Mouse (Mus musculus) kidney, adult 8-10 months (tissue): Measurements from ENCODE around the gene Adamts8.
A peak's percentile ranks its signal among the peaks of the same experiment; 100 is the strongest.

Experiments
- DNase-seq, 2 experiments: peaks; one replicate each; pipeline ENCODE4 v3.0.0; 2022

The Adamts8 gene

DNA sequence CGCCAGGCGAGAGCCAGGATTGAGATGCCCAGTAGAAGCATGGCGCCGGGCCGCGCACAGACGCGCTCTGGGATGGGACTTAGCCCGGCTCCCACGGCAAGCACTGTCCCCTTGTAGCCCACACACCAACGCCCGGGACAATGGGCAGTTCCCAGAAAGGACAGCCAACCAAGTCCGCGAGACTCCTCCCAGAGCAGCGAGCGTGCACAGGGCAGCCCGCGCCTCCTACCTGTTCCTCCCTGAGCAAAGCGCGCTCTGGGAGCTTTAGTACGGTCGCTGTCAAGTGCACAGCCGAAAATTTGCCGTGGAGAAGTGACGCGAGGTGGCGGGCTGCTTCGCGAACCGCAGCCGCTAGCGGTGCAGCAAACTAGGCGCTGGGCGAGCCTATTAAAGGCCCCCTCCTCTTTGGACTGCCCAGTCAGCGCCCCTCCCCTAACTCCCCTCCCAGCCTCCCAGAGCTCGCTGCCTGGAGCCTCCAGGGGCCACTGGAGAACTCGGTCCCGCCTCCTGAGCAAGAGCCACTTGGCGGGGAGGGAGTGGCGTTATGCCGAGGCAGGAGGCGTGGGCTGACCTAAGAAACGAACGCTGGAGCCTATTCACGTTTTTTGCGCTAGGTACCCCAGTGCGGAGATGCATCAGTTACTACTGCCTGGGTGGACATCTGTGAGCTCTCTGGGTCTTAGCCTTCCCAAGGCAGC lies 20.0 kb upstream of the Adamts8 start, which contains the start of gene Adamts15:
TSS of gene Adamts15 (minus strand) at position 256 of the 698 bp plus-strand sequence.
- peak; percentile 66 to 76 for DNase-seq

DNA sequence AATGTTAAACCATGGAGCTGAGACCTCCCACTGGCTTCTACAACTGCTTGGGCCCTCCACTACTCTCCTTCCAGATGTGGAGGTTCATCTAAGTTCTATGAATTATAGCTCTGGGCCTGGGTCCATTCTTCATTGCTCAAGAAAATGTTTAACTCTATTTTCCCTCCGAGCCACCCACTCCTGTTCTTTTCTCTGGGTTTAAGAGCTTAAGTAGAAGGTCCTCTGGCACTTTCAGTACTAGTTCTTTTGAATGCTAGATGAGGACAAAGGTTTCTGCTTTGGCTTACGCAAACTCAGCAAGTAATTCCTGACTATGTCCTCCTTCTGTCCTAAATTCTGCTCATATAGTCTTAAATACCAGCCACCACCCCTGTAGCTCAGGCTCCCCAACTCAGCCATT lies 13.6 kb upstream of the Adamts8 start:
- DNase-seq: no peak

DNA sequence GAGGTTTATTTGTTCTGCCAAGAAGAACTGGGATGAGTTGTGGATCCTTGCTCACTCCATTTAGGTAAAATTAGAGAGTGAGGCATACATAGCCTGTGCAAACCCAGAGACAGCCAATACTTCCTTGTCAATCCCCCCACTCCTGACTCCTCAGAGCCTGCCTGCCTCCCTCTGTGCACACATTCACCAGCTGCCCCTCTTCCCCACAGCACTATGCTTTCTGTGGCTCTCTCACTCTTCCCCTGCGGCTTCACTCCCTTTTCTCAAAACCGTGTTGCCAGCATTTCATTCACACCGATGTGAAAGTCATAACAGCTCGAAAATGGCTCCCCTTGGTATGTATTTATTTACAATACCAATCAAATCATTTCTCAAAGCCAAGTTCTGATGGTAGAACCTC lies 10.0 kb upstream of the Adamts8 start:
- no peak for DNase-seq

DNA sequence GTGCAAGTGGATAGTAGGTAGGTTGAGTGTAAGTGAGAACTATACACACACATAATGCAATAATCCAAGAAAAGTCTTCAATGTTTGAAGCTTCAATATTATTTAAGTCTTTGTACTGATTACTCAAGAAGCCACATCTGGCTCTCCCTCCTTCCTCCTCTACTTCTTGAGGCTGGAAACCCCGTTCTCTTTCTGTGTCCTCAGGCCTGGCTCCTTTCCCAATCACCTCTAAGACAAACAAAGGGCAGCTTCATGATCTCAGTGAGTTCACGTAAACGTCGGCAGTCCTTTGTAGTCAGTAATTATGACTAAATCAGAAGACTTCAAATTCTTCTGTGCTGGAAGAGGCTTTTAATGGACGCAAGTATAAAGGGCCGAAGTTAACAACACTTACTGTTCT lies 7.5 kb upstream of the Adamts8 start:
- no peak for DNase-seq

DNA sequence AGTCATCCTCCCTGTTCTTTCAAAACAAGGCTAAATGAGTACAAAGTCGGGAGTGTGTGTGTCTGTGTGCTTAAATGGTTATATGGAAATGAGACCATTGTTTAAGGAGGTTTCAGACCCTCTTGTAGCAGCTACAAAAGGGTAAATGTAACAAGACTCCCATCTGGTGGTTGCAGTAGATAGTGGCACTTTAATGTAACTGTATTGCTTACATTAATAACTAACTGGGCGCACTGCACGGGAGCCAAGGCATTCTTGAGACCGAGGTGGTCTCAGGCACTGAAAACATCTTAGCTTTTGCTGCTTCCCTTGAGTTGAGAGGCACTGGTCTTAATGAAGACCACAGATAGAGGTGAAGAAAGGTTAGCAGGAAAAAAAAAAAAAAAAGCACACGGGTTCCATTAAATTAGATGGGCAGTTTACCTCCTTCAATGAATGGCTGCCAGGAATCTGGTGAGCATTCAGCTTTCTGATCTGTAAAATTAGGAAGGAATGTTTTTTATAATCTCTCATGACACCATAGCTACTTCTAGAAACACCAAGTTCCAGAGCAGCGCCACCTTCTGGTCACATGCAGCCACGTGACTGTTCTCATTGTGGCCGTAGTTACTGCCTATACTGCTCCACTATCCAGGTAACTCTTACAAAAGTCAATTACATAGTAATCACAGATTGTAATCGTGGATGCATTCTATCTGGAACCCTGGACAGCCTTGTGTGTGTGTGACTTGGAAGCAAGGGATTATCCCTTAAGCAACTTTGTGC lies 5.5 kb upstream of the Adamts8 start:
- peak; percentile 45 to 64 for DNase-seq

DNA sequence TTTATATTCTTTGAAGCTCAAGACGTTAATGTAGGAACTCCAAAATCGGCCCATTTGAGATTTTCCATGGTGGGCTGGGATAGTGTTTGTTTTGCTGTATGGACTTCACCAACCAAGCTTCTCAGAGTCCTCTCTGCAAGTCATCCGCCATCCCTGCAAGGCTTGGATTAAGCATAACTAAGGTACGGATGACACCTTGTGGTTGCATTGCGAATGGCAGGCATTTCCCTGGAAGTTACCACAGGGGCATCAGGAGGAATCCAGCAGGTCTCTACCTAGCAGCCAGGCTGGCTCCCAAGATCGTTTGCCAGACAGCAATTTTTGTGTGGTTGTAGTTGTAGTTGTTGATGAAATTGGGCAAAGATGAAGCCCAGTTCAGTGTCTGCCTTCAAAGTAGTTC lies 2.0 kb upstream of the Adamts8 start:
- DNase-seq: peak; percentile 80 to 95

DNA sequence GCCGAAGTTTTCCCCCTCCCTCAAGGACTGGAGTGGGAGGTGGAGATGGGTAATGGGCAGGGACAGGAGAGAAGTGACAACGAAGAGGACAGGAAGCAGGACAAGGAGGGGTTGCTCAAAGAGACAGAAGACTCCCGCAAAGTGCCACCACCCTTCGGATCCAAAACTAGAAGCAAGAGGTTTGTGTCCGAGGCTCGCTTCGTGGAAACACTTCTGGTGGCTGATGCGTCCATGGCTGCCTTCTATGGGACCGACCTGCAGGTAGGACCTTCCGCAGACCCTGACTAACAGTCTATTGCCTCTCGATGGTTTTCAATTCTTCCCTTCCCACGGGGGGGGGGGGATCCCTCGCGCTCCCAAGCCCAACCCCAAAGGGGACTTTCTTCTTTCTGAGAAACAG lies 979 bp downstream of the Adamts8 start:
- DNase-seq: no peak

DNA sequence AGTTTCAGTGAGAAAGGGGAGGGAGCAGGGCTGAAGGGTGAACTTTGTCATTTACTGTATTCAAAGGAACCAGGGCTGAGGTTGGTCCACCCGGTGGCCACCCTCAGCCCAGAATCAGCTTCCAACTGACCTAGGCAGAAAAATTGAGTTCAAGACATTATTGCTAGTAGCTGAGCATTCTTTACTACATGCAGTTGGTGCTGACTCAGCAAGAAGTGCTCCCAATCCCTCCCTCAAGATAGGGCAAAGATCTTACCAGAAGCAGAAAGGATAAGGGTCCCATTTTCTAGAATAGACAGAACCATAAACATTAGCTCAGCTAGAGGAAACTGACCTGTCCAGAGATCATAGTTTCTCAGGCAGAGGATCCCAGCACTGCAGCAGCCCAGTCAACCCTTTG lies 1.9 kb downstream of the Adamts8 start:
- no peak for DNase-seq

DNA sequence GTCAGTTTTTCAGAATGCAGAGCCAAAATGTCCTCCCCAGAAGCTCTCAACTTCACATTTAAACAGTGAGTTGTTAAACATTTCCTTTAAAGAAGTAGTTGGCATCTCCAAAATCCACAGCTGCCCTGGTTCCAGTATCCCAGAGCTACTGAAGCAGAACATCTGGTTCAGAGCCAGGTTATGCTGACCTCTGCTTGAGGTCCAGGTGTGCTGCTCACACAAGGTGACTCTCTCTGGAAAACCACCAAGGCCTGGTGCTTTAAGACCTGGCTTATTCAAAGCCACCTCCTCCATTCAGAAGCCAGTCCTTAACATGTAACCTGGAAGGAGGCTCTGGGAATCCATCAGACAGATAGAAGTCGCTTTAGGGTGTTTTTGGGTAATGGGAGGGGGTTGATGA lies 2.9 kb downstream of the Adamts8 start:
- peak; percentile 33 to 60 for DNase-seq

DNA sequence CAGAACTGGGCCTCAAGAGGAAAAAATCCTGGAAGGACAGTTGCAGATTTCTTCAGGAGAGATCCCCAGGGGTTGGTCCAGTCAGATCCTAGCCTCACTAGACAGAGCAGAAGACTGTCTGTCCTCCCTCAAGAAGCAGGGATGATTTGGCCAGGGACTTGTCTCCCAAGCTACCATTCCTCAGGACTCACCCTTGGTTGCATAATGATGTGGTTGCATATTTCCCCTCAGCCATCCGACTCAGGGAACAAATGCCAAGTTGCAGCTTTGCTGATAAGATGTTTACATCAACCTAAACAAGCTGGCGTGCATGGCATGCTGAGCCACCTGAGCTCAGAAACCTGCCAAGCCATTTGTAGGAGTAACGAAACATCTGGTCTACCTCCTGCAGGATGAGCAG lies 7.1 kb downstream of the Adamts8 start:
- DNase-seq: no peak

DNA sequence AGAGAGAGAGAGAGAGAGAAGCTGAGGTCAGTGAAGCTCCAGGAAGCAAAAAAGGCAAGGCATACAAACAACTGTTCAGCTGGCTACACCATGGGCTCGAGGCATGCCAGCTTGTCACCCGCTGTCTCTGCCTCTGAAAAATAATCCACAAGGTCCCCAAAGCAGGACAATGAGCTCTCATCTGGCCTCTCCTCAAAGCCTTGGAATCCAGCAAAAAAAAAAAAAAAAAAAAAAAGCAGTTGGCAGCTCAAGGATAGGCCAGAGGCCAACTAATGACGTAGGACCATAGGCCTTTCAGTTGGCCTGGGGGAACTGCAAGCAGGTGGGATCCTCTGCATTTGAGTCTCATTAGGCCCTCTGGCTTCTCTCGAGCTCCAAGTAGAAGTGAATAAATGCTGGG lies 7.6 kb downstream of the Adamts8 start:
- no peak for DNase-seq

DNA sequence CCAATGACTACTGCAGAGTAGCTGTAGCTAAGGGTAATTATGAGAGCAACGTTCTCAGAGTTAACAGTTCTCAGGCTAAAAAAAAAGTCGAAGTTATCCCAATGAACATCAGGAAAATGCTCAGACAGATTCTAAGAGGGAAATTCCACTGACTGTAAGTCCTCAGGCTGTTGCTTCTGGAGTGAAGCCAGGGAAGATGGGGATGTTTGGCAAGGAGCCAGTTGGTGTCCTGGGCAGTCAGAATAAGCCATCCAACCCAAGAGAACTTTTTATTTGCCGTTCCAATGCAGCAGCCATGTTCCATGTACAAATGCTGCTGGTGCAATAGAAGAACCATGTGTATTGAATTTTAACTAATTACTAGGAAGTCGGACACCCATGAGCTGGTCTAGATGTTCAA lies 8.2 kb downstream of the Adamts8 start:
- DNase-seq: no peak

DNA sequence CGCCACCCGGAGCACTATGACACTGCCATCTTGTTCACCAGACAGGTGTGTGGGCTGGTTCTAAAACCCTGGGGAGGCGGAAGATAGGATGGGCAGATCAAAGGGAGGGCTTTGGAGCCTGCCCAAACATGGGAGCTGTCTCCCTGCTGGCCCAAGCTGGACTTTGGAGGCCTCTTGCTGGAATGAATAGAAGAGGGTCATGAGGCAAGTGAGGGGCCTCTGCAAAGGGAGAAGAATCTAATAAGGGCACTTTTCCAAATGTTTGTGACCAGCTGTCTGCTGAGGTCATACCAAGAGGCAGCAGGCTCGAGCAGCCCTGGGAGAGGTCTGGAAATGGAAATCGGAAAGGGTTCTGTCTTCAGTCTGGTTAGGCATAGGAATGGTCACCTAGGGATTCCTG lies 9.1 kb downstream of the Adamts8 start:
- DNase-seq: no peak

DNA sequence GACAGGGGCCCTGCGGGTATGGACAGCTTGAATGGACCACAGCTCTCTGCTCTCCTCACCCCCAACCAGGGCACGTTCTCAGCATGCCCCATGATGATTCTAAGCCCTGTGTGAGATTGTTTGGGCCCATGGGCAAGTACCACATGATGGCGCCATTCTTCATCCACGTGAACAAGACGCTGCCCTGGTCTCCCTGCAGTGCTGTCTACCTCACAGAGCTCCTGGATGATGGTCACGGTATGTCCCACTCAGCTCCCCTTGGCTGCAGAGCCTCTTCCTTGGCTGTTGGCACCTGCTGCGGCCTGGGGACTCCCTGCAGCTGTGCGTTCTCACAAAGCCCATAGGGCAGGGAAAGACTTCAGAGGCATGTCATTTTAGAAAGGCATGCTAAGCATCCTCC lies 10.9 kb downstream of the Adamts8 start:
- peak in 1 of 2 experiments; percentile 41 for DNase-seq

DNA sequence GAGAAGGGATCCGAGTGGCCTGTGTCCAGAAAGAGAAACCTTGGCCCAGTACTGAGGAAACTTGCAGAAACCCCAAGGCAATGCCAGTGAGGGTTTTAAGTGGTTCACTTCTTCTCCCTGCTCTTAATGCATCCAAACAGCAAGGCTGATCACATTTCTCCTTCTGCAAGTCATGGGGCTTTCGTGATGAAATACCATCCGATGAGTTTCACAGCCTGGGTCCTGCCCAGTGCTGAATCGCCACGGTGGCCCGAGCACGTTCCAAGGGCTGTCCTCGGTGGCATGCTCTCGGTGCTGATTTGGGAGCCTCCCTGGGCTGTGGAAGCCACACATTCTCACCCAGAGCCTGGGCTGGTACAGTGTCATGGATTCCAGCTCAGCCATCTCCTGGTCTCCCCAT lies 12.9 kb downstream of the Adamts8 start:
- no peak for DNase-seq

DNA sequence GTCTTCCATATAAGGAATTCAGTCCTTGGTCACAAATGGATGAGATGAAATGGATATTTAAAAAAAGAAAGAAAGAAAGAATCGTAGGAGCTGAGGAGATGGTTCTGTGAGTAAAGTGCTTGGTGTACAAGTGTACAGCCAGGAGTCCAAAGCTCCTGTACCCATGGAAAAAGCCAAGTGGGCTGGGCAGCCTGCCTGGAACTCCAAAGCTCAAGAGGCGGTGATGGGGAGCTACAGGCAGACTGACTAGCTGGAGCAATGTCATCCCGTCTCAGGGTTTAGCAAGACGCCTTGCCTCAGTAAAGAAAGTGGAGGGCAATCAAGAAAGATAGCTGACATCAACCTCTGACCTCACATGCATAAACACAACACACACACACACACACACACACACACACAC lies 21.4 kb downstream of the Adamts8 start:
- DNase-seq: peak in 1 of 2 experiments; percentile 25

DNA sequence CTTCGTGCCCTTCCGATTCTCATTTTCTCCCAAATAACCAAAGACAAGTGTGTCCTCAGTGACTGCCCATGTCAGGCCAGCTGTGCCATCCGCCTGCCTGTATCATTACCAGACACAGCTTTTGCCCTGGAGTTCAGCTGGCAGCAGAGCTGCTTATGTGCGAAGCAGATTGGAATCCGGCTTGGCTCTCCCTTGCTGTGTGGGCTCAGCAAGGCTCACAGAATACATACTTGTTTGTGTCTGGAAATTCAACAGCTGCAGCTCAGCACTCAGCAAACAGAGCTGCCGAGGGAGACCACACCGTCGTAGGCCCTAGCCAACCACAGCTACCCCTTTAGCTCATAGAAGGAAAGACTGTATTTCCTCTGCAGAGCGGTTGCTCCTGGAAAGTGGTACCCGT lies 22.3 kb downstream of the Adamts8 start:
- no peak for DNase-seq

DNA sequence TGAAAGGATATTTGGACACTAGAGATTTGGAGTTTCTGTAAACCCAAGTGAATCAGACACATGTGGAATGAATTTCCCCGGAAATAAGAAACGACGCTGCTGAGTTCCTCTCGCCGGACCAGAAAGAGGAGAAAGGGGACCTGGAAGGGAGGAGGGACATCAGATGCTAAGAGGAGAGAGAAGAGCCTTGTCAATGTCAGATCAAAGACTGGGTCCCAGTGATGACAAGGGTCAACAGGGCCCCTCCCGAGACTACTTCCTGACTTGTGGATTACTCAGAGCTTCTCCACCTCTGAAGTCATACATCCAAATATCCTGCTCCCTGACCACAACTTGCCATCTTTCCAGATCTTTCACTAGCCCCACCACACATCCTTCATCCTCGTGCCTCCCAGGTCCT lies 24.5 kb downstream of the Adamts8 start:
- DNase-seq: no peak

DNA sequence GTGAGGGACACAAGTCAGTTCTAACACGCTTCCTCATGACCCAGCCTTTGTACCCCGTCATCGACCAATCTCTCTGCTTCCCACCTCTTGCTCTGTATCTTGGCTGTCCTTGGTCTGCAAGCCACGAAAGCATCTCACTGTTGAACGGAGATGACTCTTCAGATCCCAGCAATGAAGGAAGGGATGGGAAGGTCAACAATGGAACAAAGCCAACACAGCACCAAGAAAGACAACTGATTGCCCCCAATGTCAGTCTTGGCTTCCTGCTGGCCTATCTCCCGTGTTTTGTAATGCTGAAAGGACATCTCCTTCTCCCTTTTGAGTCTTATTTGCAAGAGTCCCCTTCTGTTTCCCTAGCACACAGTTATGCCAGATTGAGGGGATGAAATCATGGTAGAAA lies 25.8 kb downstream of the Adamts8 start:
- DNase-seq: no peak

DNA sequence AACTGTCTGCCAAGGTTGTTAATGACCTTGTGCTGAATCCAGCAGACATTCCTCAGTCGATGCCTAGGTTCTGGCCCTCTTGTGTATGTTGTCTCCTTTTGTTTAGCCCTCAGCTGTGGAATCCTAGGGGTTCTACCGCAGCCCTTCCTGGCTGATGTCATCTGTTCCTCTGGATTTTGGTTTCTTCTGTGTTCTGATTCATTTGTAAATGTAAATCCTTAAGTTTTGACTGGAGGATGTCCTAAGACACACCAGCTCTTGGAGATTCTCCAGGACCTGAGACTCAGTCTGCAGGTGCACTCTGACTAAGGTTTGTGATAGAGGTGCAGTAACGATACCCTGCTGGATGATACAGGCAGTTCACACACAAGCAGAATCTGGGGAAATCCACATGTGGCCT lies 27.6 kb downstream of the Adamts8 start:
- DNase-seq: no peak

DNA sequence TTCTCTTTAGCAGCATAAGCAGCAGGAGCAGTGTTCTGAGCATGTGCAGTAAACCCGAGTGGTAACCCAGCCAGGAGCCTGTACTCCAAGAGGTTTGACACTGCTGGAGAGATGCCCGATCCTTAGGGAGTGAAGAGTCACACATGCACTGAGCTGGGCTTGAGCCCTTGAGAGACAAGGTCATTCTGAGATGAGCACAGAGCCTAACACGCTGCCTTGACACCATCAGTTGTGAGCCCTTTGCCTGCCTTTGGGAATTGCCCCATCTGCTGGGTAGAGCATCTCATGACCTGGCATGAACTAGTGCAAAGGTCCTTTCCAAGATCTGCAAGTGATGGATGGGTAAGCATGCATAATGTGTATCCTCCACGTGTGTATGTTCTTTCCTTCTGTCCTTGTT lies 29.6 kb downstream of the Adamts8 start:
- no peak for DNase-seq

DNA sequence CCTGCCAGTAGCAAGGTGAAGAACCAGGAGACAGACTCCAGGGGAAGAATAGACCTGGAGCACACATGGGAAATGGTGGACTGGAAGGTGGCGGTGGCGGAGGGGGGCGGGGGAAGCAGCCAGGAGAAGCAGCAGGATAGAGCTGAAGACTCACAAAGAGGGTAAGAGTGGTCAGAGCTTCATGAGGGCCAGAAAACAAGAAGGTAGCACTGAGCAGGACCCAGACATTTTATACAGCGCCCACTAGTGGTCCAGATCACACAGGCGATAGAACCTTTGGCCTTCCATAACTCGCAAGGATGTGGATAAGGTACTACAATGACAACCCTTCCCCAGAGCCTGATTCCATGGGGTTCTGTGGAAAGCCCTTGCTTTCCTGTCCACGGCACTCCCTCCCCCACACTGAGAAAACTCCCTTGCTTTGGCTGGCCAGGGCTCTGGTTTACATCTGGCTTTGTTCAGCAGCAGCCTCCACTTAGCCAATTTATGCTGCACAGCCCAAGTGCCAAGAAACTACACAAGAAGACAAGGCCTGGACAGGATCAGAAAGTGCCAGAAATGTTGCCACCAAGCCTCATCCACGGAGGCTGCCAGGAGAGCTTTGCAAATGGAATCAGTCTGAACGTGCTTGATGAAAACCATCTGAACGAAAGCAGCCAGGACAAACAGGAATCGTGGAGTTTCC lies 34.1 kb downstream of the Adamts8 start:
- DNase-seq: no peak

DNA sequence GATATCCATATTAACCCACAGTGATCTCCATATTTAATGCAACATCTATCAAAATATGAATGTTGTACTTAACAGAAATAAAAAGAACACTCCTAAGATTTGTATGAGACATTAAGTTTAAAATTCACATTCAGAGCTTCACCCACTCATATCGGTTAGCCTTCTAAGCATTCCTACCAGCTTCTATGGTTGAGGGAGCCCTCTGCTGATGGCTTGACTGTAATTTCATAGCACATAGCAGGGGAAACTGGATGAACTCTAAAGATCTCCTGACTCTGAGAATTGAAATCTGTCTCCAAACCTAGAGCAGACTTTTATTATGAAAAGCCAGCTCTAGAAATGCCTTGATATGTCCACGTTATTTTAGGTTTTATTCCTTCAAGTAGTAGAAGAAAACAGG lies 38.1 kb downstream of the Adamts8 start:
- no peak for DNase-seq

DNA sequence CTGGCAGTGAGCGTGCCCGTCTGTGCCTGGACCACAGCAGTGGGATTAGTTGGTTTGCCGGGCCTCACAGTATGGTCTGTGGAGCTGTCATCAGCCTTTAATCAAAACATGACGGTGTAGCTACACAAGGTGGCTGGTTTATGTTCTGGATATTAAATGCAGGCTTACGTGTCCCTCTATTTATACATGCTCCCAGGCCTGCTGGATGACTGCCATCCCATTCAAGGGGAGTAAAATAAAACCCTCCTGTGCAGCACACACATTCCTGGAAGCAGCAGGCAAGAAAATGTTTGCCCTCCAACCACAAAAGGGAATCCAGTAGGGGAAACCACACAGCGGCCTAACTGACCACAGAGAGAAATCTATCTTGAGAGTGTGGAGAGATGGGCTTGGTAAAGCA lies 43.4 kb downstream of the Adamts8 start:
- no peak for DNase-seq
